Comparison of ENCODE assay signal across 8 mouse cellular contexts in the genomic region with DNA sequence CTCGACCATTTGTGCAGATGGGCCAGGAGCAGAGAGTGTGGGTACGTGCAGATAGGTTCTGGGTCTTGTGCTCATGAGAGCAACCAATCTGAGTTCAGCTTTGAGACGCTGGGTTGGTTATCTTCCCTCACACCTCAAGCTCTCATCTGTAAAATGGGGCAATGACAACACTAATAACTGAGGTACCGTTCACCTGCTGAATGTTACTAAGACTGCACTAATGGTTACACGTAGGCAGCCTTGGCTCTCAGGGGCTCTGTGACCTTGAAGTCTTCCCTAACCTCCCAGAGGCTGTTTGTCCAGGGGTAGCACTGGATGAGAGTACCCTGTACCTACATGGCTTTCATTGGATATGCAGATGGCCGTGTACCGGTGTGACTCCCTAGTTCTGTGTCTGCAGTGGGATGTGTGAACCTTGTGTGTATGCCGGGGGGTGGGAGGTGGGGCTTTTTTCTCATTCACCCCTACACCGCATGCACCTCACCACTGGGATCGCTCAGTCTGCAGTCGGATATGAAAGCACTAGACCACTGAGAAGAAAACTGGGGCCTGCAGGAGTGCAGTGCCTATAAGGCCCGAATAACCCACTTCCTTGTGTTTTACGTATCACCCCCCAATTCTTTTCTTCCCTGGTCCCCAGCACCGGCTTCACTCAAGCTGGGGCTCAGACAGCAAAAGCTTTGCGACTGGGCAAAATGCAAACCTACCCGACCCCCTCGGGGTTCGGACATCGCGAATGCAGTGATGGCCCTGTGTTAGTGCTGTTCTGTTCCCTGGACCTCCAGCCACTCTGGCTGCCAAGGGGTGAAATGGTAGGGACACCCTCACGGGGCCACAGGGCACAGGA. TPM values are rescaled to one million over a fixed set of nuclear protein-coding genes. Genes with fewer than 3 reads are reported as not detected.
DNase-seq lines count a peak whose midpoint lies in the region; ATAC-seq and TF ChIP-seq lines count a peak whose summit lies in the region.

No protein-coding gene starts in this region.

- no peak for ATAC-seq in heart, embryonic 12.5 days (ENCODE audit: insufficient number of reproducible peaks, low FRiP score)
- ATAC-seq in forebrain, embryonic 13.5 days: no peak
- ATAC-seq in liver, embryonic 12.5 days: no peak
- no peak for ATAC-seq in stomach, embryonic 16.5 days (ENCODE audit: insufficient read depth, low FRiP score)

- no peaks in the 10 kb centered on the region for H3K36me3 ChIP-seq in heart, embryonic 12.5 days
- no peaks in the 10 kb centered on the region for H3K36me3 ChIP-seq in ES-E14 (ENCODE audit: control insufficient read depth, insufficient read depth, low read length, poor library complexity, severe bottlenecking)
- no peaks in the 10 kb centered on the region for H3K36me3 ChIP-seq in forebrain, embryonic 13.5 days (ENCODE audit: poor library complexity, severe bottlenecking)
- 0 out of 2 replicates have a peak, but pooled peaks cover 4% of the 10 kb centered on the region for H3K36me3 ChIP-seq in liver, embryonic 12.5 days
- no peaks in the 10 kb centered on the region for H3K36me3 ChIP-seq in stomach, embryonic 16.5 days (ENCODE audit: control insufficient read depth, insufficient read depth, low read length)

- H3K9me3 ChIP-seq in heart, embryonic 12.5 days (replicated peaks): no peaks in the 10 kb centered on the region
- no peaks in the 10 kb centered on the region for H3K9me3 ChIP-seq in ES-E14 (ENCODE audit: control insufficient read depth, insufficient read depth, low read depth, low read length)
- H3K9me3 ChIP-seq in forebrain, embryonic 13.5 days (replicated peaks): no peaks in the 10 kb centered on the region
- H3K9me3 ChIP-seq in liver, embryonic 12.5 days (replicated peaks): no peaks in the 10 kb centered on the region
- H3K9me3 ChIP-seq in stomach, embryonic 16.5 days (replicated peaks; ENCODE audit: control insufficient read depth, low read length): no peaks in the 10 kb centered on the region

- no peak for DNase-seq in heart, adult 8-10 months (ENCODE audit: low spot score)
- no peak for DNase-seq in ES-E14 (ENCODE audit: low read depth, low spot score)
- no peak for DNase-seq in layer of hippocampus, postnatal 14 days (ENCODE audit: low spot score in 2 of 2)
- DNase-seq in urinary bladder, postnatal 4 days (ENCODE audit: low spot score in 2 of 2): no peak

- H3K4me2 ChIP-seq in heart, embryonic 12.5 days: peak overlapping the region; percentile 96
- H3K4me2 ChIP-seq in forebrain, embryonic 13.5 days: peak overlapping the region; percentile 97
- peak overlapping the region; percentile 95 for H3K4me2 ChIP-seq in liver, embryonic 12.5 days
- H3K4me2 ChIP-seq in stomach, embryonic 16.5 days (ENCODE audit: low read depth, low read length): peak overlapping the region; percentile 98

- in situ Hi-C loops in ES-E14 (cut with MboI; ENCODE audit: low sequenced_read_pairs in 2 of 2, unreplicated experiment in 2 of 2): no loop called here

- H3K9ac ChIP-seq in heart, embryonic 12.5 days: peak overlapping the region; percentile 91
- H3K9ac ChIP-seq in ES-E14 (ENCODE audit: insufficient read depth, low read depth, low read length, poor library complexity, severe bottlenecking): peak overlapping the region; percentile 94
- peak overlapping the region; percentile 95 for H3K9ac ChIP-seq in forebrain, embryonic 13.5 days
- peak overlapping the region; percentile 95 for H3K9ac ChIP-seq in liver, embryonic 12.5 days
- H3K9ac ChIP-seq in stomach, embryonic 16.5 days (ENCODE audit: low read length): peak overlapping the region; percentile 89

- H3K4me1 ChIP-seq in heart, embryonic 12.5 days (replicated peaks): peaks cover 36% of the 10 kb centered on the region
- peaks cover 2 to 6% of the 10 kb centered on the region in 2 experiments; a peak in 2 of 4 replicates for H3K4me1 ChIP-seq in ES-E14 (ENCODE audit: control insufficient read depth in 2 of 2, insufficient read depth in 2 of 2, low read length in 2 of 2, poor library complexity in 1 of 2)
- H3K4me1 ChIP-seq in forebrain, embryonic 13.5 days: peaks cover 44% of the 10 kb centered on the region
- H3K4me1 ChIP-seq in liver, embryonic 12.5 days: peaks cover 57% of the 10 kb centered on the region
- peaks cover 25% of the 10 kb centered on the region for H3K4me1 ChIP-seq in stomach, embryonic 16.5 days (ENCODE audit: control insufficient read depth, insufficient read depth, low read length)

- no peaks in the 10 kb centered on the region for H3K27me3 ChIP-seq in heart, embryonic 12.5 days (replicated peaks)
- H3K27me3 ChIP-seq in forebrain, embryonic 13.5 days: no peaks in the 10 kb centered on the region
- H3K27me3 ChIP-seq in liver, embryonic 12.5 days (replicated peaks): no peaks in the 10 kb centered on the region
- no peaks in the 10 kb centered on the region for H3K27me3 ChIP-seq in stomach, embryonic 16.5 days (ENCODE audit: control insufficient read depth, insufficient read depth, low read length)

- peak overlapping the region; percentile 89 for H3K4me3 ChIP-seq in heart, embryonic 12.5 days
- peak overlapping the region; percentile 77 to 98 for H3K4me3 ChIP-seq in ES-E14 (ENCODE audit: insufficient read depth in 1 of 2, low read depth in 1 of 2, low read length in 2 of 2, poor library complexity in 1 of 2, severe bottlenecking in 1 of 2)
- peak overlapping the region; percentile 100 for H3K4me3 ChIP-seq in forebrain, embryonic 13.5 days
- H3K4me3 ChIP-seq in liver, embryonic 12.5 days: peak overlapping the region; percentile 94
- H3K4me3 ChIP-seq in stomach, embryonic 16.5 days (replicated peaks; ENCODE audit: low read length): peak overlapping the region; percentile 99

- WGBS in heart, embryonic 12.5 days: 8% methylated on average over 21 of the region's 21 CpGs
- WGBS in forebrain, embryonic 13.5 days: 16% methylated on average over 21 of the region's 21 CpGs
- 9% methylated on average over 21 of the region's 21 CpGs for WGBS in liver, embryonic 12.5 days (ENCODE audit: insufficient replicate concordance)
- 10% methylated on average over 21 of the region's 21 CpGs for WGBS in stomach, embryonic 16.5 days

- peak overlapping the region; percentile 89 for H3K27ac ChIP-seq in heart, embryonic 12.5 days (ENCODE audit: poor library complexity, severe bottlenecking)
- peak overlapping the region; percentile 92 for H3K27ac ChIP-seq in ES-E14 (ENCODE audit: insufficient read depth, low read depth, low read length, poor library complexity, severe bottlenecking)
- peak overlapping the region; percentile 88 for H3K27ac ChIP-seq in forebrain, embryonic 13.5 days
- H3K27ac ChIP-seq in liver, embryonic 12.5 days: peak overlapping the region; percentile 95
- peak overlapping the region; percentile 93 for H3K27ac ChIP-seq in stomach, embryonic 16.5 days (ENCODE audit: low read length)

TF ChIP-seq in ES-E14, 5 proteins besides CTCF, POLR2A, EP300 and RAD21:
- TF ChIP-seq ZNF384 (IDR thresholded peaks at IDR 0.05; ENCODE audit: low read depth, low read length) (no peak), CHD2 (IDR thresholded peaks at IDR 0.05; ENCODE audit: low read depth, low read length) (no peak), ZC3H11A (IDR thresholded peaks at IDR 0.05; ENCODE audit: borderline replicate concordance, low read depth, low read length) (no peak), MAFK (IDR thresholded peaks at IDR 0.05; ENCODE audit: insufficient read depth, low read depth, low read length) (no peak), HCFC1 (IDR thresholded peaks at IDR 0.05; ENCODE audit: borderline replicate concordance, insufficient read depth, low read length) (no peak)

RNA-seq across cellular contexts. Expression of gene Rnf44, which starts 0.8 kb away (rescaled TPM):
- polyA plus RNA-seq in heart, embryonic 12.5 days (2016; fragmentation: Nextera tagmentation; extraction: Ambion mirVana): 60.4 and 62.7 TPM in 2 replicates
- total RNA-seq in heart, adult 8-10 months (2022): 10 to 100 TPM; 46.2 to 53.4 (median 47.6) TPM
- 60.3 and 66.5 TPM in 2 replicates for total RNA-seq in ES-E14 (2012; rRNA removed)
- polyA plus RNA-seq in forebrain, embryonic 13.5 days (2015; fragmentation: Nextera tagmentation; extraction: Ambion mirVana): 98.6 and 98.8 TPM in 2 replicates
- polyA plus RNA-seq in liver, embryonic 12.5 days (2016; fragmentation: Nextera tagmentation; extraction: Ambion mirVana): 36.8 and 38.4 TPM in 2 replicates
- 52.5 and 56.5 TPM in 2 replicates for polyA plus RNA-seq in stomach, embryonic 16.5 days (2015; fragmentation: Nextera tagmentation; extraction: Ambion mirVana)
- total RNA-seq in layer of hippocampus, postnatal 14 days (2021): 100 to 1,000 TPM; 114 to 115 TPM

RNA-seq across cellular contexts. Expression of gene Cdhr2, which starts 8.3 kb away (rescaled TPM):
- polyA plus RNA-seq in heart, embryonic 12.5 days (2016; fragmentation: Nextera tagmentation; extraction: Ambion mirVana): 0.04 and 0.18 TPM in 2 replicates
- not detected for total RNA-seq in heart, adult 8-10 months (2022)
- total RNA-seq in ES-E14 (2012; rRNA removed): 0.31 and 0.69 TPM in 2 replicates
- polyA plus RNA-seq in forebrain, embryonic 13.5 days (2015; fragmentation: Nextera tagmentation; extraction: Ambion mirVana): 0.05 TPM in 1 of 2 replicates, not detected in the other
- polyA plus RNA-seq in liver, embryonic 12.5 days (2016; fragmentation: Nextera tagmentation; extraction: Ambion mirVana): 7.7 and 9.9 TPM in 2 replicates
- polyA plus RNA-seq in stomach, embryonic 16.5 days (2015; fragmentation: Nextera tagmentation; extraction: Ambion mirVana): 9.6 and 9.9 TPM in 2 replicates
- total RNA-seq in layer of hippocampus, postnatal 14 days (2021): under 1 TPM; 0.12 to 0.18 TPM

RNA-seq across cellular contexts. Expression of gene Gprin1, which starts 56.7 kb away (rescaled TPM):
- 0.22 and 0.27 TPM in 2 replicates for polyA plus RNA-seq in heart, embryonic 12.5 days (2016; fragmentation: Nextera tagmentation; extraction: Ambion mirVana)
- under 1 TPM in 1 of 4 experiments, not detected in 3; 0.16 TPM for total RNA-seq in heart, adult 8-10 months (2022)
- 0.37 and 0.58 TPM in 2 replicates for total RNA-seq in ES-E14 (2012; rRNA removed)
- 3.5 TPM in 2 replicates for polyA plus RNA-seq in forebrain, embryonic 13.5 days (2015; fragmentation: Nextera tagmentation; extraction: Ambion mirVana)
- polyA plus RNA-seq in liver, embryonic 12.5 days (2016; fragmentation: Nextera tagmentation; extraction: Ambion mirVana): 0.23 and 0.35 TPM in 2 replicates
- polyA plus RNA-seq in stomach, embryonic 16.5 days (2015; fragmentation: Nextera tagmentation; extraction: Ambion mirVana): 0.19 and 0.22 TPM in 2 replicates
- total RNA-seq in layer of hippocampus, postnatal 14 days (2021): 100 to 1,000 TPM; 149 to 150 TPM
